Mouse (Mus musculus): ENCODE data around the gene Dennd5b.

DNA sequence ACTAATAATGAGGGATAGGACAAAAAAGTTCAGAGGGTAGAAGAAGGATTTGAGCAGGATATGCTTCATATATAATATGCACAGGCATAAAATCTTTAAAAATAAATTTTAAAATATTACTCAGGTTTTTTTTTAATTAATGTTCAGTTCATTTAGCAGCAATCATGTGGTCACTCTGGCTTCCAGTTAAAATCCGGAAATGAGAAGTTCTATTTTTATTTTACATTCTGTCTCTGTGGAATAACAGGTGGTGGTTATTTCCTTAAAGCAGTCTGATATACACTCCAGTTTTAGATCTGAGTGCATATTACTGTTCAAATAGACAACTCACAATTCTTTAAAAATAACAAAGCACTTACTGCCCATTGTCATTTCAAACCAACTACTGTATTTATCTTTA lies 6.9 kb downstream of the Dennd5b start:
- TF ChIP-seq GATA1 (IDR thresholded peaks at IDR 0.05; ENCODE audit: low read depth, low read length) (no peak), POLR2AphosphoS5 (IDR thresholded peaks at IDR 0.05; ENCODE audit: borderline replicate concordance, low read depth, low read length) (no peak), ZKSCAN1 (IDR thresholded peaks at IDR 0.05; ENCODE audit: low read depth, low read length) (no peak), CTCF (IDR thresholded peaks at IDR 0.05 in 2 of 3, conservative IDR thresholded peaks at IDR 0.05 in 1 of 3; ENCODE audit: control insufficient read depth in 1 of 3, insufficient read depth in 1 of 3, low read depth in 2 of 3, low read length in 3 of 3, poor library complexity in 1 of 3, severe bottlenecking in 1 of 3) (no peak), USF2 (IDR thresholded peaks at IDR 0.05; ENCODE audit: borderline replicate concordance in 1 of 2, insufficient read depth in 1 of 2, low read depth in 1 of 2, low read length in 2 of 2) (no peak), UBTF (IDR thresholded peaks at IDR 0.05; ENCODE audit: borderline replicate concordance, insufficient read depth, low read depth, low read length) (no peak)

All from MEL (cell line).